ENCODE assay signal across 15 mouse cellular contexts in the genomic region with DNA sequence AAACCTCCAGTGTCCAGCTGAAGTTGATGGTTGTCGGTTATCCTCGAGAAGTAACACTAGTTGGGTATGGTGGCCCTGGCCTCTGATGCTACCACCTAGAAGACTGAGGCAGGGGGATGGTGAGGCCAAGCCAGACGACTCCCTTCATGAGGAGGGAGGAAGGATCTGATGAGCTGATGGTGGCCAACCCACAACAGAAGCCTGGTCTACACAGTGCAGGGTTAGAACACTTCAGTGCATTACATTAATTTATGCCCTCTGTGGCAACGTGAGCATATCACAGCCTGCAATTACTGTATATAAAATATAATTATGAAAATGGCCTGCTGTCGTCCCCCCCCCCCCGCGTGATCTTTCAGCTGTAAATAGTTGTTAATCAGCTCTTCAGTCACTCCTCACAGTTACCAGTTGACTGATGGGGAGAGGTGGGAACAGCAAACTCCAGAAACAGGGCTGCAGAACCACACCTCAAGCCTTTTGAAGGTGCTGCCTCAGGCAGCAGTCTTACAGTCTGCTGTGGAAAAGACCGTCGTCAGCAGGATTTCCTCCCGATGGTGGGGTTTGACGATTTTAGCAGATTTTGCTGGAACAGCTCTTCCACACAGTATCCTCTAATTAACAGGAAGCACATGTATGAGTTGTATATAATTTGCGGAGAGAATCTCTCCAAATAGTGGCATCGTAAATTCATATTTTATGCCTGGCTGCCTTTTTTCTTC. TPM values are rescaled to one million over a fixed set of nuclear protein-coding genes. Genes with fewer than 3 reads are reported as not detected.
DNase-seq lines count a peak whose midpoint lies in the region; ATAC-seq and TF ChIP-seq lines count a peak whose summit lies in the region.
"Had no signal": no experiment of that assay in that cellular context is flagged by ENCODE, and none has a peak within 500 bp of the region (broad histone marks: within the 10 kb centered on the region; RNA-seq: fewer than 3 reads in every experiment).

No protein-coding gene starts in this region.

- H3K27ac ChIP-seq in kidney, postnatal 0 days, result no peak overlapping the region
- H3K27ac ChIP-seq in forebrain, postnatal 0 days (ENCODE audit: low read depth, low read length), result no peak overlapping the region
- no peak overlapping the region; the same call in 1 of the 2 replicates for H3K27ac ChIP-seq in intestine, embryonic 15.5 days
- H3K27ac ChIP-seq: left cerebral cortex, adult 2 months had no signal

- peak; percentile 43 for ATAC-seq in frontal cortex, adult (ENCODE audit: low TSS enrichment)
- no peak for ATAC-seq in kidney, postnatal 0 days (replicated peaks; ENCODE audit: low FRiP score, low read depth)
- ATAC-seq in forebrain, postnatal 0 days, result peak; percentile 78
- no peak for ATAC-seq in intestine, embryonic 15.5 days

- 60% methylated on average over 13 of the region's 13 CpGs for WGBS in kidney, postnatal 0 days
- 56% methylated on average over 13 of the region's 13 CpGs for WGBS in forebrain, postnatal 0 days
- WGBS in intestine, embryonic 15.5 days, result 64% methylated on average over 13 of the region's 13 CpGs

- H3K4me3 ChIP-seq in kidney, postnatal 0 days (replicated peaks; ENCODE audit: low read depth, low read length), result no peak overlapping the region
- H3K4me3 ChIP-seq in forebrain, postnatal 0 days (ENCODE audit: low read depth, low read length), result no peak overlapping the region
- no peak overlapping the region for H3K4me3 ChIP-seq in intestine, embryonic 15.5 days (replicated peaks)
- H3K4me3 ChIP-seq: left cerebral cortex, adult 2 months had no signal

- no peak for TF ChIP-seq CTCF in kidney, postnatal 0 days (IDR thresholded peaks at IDR 0.05; ENCODE audit: low read depth)
- TF ChIP-seq CTCF in brain, embryonic 14.5 days (IDR thresholded peaks at IDR 0.05; ENCODE audit: borderline replicate concordance, extremely low read depth, insufficient read depth, insufficient read length), result no peak
- no peak for TF ChIP-seq CTCF in forebrain, postnatal 0 days (IDR thresholded peaks at IDR 0.05; ENCODE audit: low read depth)

- no peaks in the 10 kb centered on the region for H3K27me3 ChIP-seq in kidney, postnatal 0 days (ENCODE audit: insufficient read depth, low read length)
- H3K27me3 ChIP-seq in forebrain, postnatal 0 days (ENCODE audit: insufficient read depth, low read length), result no peaks in the 10 kb centered on the region
- H3K27me3 ChIP-seq in intestine, embryonic 15.5 days (replicated peaks), result no peaks in the 10 kb centered on the region

- no peak overlapping the region for H3K4me2 ChIP-seq in kidney, postnatal 0 days (ENCODE audit: low read length)
- no peak overlapping the region for H3K4me2 ChIP-seq in forebrain, postnatal 0 days (ENCODE audit: low read depth)
- H3K4me2 ChIP-seq in intestine, embryonic 15.5 days (replicated peaks), result no peak overlapping the region

- H3K4me1 ChIP-seq in kidney, postnatal 0 days (replicated peaks; ENCODE audit: insufficient read depth, low read length), result peaks cover 6% of the 10 kb centered on the region; the same call in 1 of the 2 replicates
- 0 out of 2 replicates have a peak, but pooled peaks cover 4% of the 10 kb centered on the region for H3K4me1 ChIP-seq in forebrain, postnatal 0 days (ENCODE audit: insufficient read depth)
- peaks cover 18% of the 10 kb centered on the region for H3K4me1 ChIP-seq in intestine, embryonic 15.5 days (replicated peaks)

- H3K9me3 ChIP-seq in kidney, postnatal 0 days (replicated peaks; ENCODE audit: low read length), result no peaks in the 10 kb centered on the region
- no peaks in the 10 kb centered on the region for H3K9me3 ChIP-seq in forebrain, postnatal 0 days (ENCODE audit: low read length)
- no peaks in the 10 kb centered on the region for H3K9me3 ChIP-seq in intestine, embryonic 15.5 days
- H3K9me3 ChIP-seq: G1E had no signal

- H3K9ac ChIP-seq in kidney, postnatal 0 days (ENCODE audit: low read depth, low read length), result no peak overlapping the region
- no peak overlapping the region for H3K9ac ChIP-seq in forebrain, postnatal 0 days
- H3K9ac ChIP-seq in intestine, embryonic 15.5 days, result no peak overlapping the region

- H3K36me3 ChIP-seq in kidney, postnatal 0 days (ENCODE audit: insufficient read depth, low read length), result no peaks in the 10 kb centered on the region
- H3K36me3 ChIP-seq in forebrain, postnatal 0 days (ENCODE audit: insufficient read depth), result no peaks in the 10 kb centered on the region
- H3K36me3 ChIP-seq in intestine, embryonic 15.5 days, result no peaks in the 10 kb centered on the region
- H3K36me3 ChIP-seq: G1E had no signal

- no peak for DNase-seq in frontal cortex, postnatal 14 days (ENCODE audit: low spot score in 2 of 2)
- DNase-seq in kidney, postnatal 0 days (ENCODE audit: low spot score), result peak; percentile 37
- DNase-seq in kidney, postnatal 4 days, result no peak
- DNase-seq in brain, embryonic 14.5 days (ENCODE audit: low read depth), result peak; percentile 62
- peak; percentile 63 for DNase-seq in forebrain, postnatal 0 days
- no peak for DNase-seq in thymus, postnatal 36 days
- DNase-seq: adrenal gland, postnatal 25 days; cerebellum, adult 18-20 months; kidney, postnatal 25 days; right cerebral cortex, postnatal 4 days had no signal

- TF ChIP-seq POLR2A in brain, embryonic 14.5 days (IDR thresholded peaks at IDR 0.05; ENCODE audit: borderline replicate concordance, extremely low read depth, insufficient read depth, insufficient read length, poor library complexity, severe bottlenecking), result no peak

RNA-seq across cellular contexts. Expression of gene Sh3bgrl2, which starts 17.0 kb away (rescaled TPM):
- polyA plus RNA-seq in kidney, postnatal 0 days (2015; fragmentation: Nextera tagmentation; extraction: Ambion mirVana), result 26.6 and 28.2 TPM in 2 replicates
- 8.6 and 9.3 TPM in 2 replicates for polyA plus RNA-seq in brain, embryonic 14.5 days (2012; rRNA removed)
- 9.0 and 9.2 TPM in 2 replicates for total RNA-seq in forebrain, postnatal 0 days (2014; rRNA removed)
- 5.4 and 6.8 TPM in 2 replicates for polyA plus RNA-seq in forebrain, postnatal 0 days (2015; fragmentation: Nextera tagmentation; extraction: Ambion mirVana)
- polyA plus RNA-seq in intestine, embryonic 15.5 days (2015; fragmentation: Nextera tagmentation; extraction: Ambion mirVana), result 18.0 and 20.8 TPM in 2 replicates
- total RNA-seq: granulocyte monocyte progenitor cell, adult 5-6 weeks had no signal
- polyA plus RNA-seq: G1E had no signal

Comparison
In these comparisons a context has a peak if more than half of its experiments do, and no peak if none do; other contexts are left out.
1. DNase-seq: peak in kidney, postnatal 0 days (single experiment), brain, embryonic 14.5 days (single experiment) and forebrain, postnatal 0 days (single experiment); none in frontal cortex, postnatal 14 days (0 of 2), kidney, postnatal 4 days (0 of 2) and thymus, postnatal 36 days (0 of 2).
2. ATAC-seq: peak in frontal cortex, adult (single experiment) and forebrain, postnatal 0 days (single experiment); none in kidney, postnatal 0 days (single experiment) and intestine, embryonic 15.5 days (single experiment).